Mouse (Mus musculus): ENCODE data around the gene Mast4. TPM values are rescaled to one million over a fixed set of nuclear protein-coding genes. Genes with fewer than 3 reads are reported as not detected.

Gene Mast4
- total and polyA plus RNA-seq, 2 experiments, result 0.83 to 5.3 TPM

DNA sequence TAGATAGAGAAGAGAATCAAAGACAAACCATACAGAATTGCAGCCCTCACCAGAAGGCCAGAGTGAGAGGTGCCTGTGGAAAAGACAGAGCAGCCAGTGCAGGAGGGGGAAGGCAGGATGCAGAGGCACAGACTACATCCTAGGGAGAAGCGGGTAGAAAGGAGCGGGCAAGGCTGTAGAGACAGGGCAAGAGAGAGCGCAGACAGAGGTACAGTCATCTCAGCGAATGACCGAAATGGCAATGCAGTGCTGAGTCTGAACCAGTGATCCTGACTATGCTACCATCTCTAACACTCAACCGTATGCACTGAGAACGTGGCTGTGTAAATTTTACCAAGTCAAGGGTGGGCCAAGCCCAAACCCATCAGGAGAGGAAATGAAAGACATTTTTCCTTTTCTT is 102.1 kb downstream of the Mast4 start:
- Histone ChIP-seq H3K4me3 (ENCODE audit: insufficient read depth, low read depth, low read length) (no peak overlapping the region), H3K27ac (replicated peaks; ENCODE audit: insufficient read depth, low read depth, low read length) (no peak overlapping the region), H3K4me1 (ENCODE audit: control insufficient read depth, insufficient read depth, low read length) (no peaks in the 10 kb centered on the region), H3K36me3 (ENCODE audit: control insufficient read depth, insufficient read depth, low read length) (no peaks in the 10 kb centered on the region), H3K9ac (ENCODE audit: low read depth, low read length) (no peak overlapping the region), H3K27me3 (ENCODE audit: control insufficient read depth, insufficient read depth, low read length) (peaks cover 2% of the 10 kb centered on the region; the same call in 1 of the 2 replicates), H3K79me2 (ENCODE audit: control insufficient read depth, insufficient read depth, low read length) (no peaks in the 10 kb centered on the region)
- no peak for DNase-seq (ENCODE audit: extremely low read depth, low read depth, low spot score)
- WGBS, result 92% methylated on average over 7 of the region's 7 CpGs
- TF ChIP-seq POLR2A (IDR thresholded peaks at IDR 0.05; ENCODE audit: extremely low read depth, insufficient read depth, low read length) (no peak), CTCF (IDR thresholded peaks at IDR 0.05; ENCODE audit: low read depth, low read length) (no peak)

DNA sequence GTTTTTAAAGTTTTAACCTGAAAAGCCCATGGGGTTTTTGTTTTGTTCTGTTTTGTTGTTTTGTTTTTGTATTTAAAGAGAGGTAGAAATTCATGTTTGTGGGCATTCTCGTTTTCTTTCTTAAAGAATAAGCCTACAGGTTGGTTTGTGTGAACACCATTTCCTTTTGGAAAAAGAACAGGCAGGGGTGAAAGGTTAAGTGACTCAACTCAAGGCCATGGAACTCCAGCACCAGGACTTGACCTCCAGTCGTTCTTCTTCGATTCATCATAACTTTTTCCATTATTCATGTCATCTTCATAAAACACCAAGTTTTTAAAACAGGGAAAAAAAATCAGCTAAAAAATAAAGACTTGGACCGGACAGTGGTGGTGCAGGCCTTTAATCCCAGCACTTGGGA is 105.2 kb downstream of the Mast4 start:
- Histone ChIP-seq H3K79me2 (ENCODE audit: control insufficient read depth, insufficient read depth, low read length) (no peaks in the 10 kb centered on the region), H3K4me3 (ENCODE audit: insufficient read depth, low read depth, low read length) (no peak overlapping the region), H3K9ac (ENCODE audit: low read depth, low read length) (no peak overlapping the region), H3K4me1 (ENCODE audit: control insufficient read depth, insufficient read depth, low read length) (no peaks in the 10 kb centered on the region), H3K36me3 (ENCODE audit: control insufficient read depth, insufficient read depth, low read length) (no peaks in the 10 kb centered on the region), H3K27ac (replicated peaks; ENCODE audit: insufficient read depth, low read depth, low read length) (no peak overlapping the region), H3K27me3 (ENCODE audit: control insufficient read depth, insufficient read depth, low read length) (peaks cover 2% of the 10 kb centered on the region; the same call in 1 of the 2 replicates)
- no peak for DNase-seq (ENCODE audit: extremely low read depth, low read depth, low spot score)
- 74% methylated on average over 4 of the region's 4 CpGs for WGBS
- TF ChIP-seq CTCF (IDR thresholded peaks at IDR 0.05; ENCODE audit: low read depth, low read length) (no peak), POLR2A (IDR thresholded peaks at IDR 0.05; ENCODE audit: extremely low read depth, insufficient read depth, low read length) (no peak)

DNA sequence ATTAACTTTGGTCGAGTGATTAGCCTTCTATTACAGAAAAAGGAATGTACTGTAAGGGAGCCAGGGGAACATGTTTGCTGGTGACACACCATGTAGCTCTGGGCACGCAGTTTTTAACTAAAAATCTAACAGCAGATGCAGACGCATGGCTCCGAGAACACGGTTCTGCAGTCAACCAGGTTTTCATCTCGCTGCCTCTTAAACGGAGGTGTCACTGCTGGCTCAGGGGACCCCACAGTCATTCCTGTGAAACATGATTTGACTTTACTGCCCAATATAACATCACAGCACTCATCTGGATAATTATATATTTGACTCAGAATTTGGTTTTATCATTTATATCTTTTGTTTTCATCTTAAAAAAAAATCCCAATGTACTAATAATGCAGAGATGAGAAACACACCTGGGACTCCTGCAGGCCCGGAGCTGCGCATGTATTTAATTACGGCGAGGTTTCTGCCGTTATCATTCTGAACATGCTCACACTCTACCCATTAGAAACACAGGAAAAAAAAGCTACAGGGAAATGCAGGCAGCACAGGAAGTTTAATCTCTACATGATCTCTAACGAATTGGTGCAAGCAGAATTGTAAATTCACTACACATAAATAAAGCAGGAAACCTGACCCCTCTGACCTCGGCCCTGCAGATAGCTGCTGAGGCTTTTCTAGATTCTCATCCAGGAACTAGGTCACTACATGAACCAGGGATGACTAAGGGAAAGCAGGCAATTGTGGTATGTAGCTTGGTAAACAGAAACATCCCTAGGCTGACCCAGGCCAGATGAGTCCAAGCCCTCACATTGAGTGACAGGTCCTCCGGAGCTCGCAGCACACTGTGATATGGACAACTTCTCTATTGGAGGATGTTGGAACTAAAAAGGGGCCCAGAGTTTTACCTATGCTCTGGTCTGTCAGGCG is 108.1 kb downstream of the Mast4 start:
- DNase-seq (ENCODE audit: extremely low read depth, low read depth, low spot score), result no peak
- WGBS, result 60% methylated on average over 17 of the region's 17 CpGs
- no peaks in the 10 kb centered on the region for H3K36me3 ChIP-seq (ENCODE audit: control insufficient read depth, insufficient read depth, low read length)
- no peak overlapping the region for H3K9ac ChIP-seq (ENCODE audit: low read depth, low read length)
- no peak overlapping the region for H3K4me3 ChIP-seq (ENCODE audit: insufficient read depth, low read depth, low read length)
- no peaks in the 10 kb centered on the region for H3K79me2 ChIP-seq (ENCODE audit: control insufficient read depth, insufficient read depth, low read length)
- H3K4me1 ChIP-seq (ENCODE audit: control insufficient read depth, insufficient read depth, low read length), result no peaks in the 10 kb centered on the region
- TF ChIP-seq CTCF (IDR thresholded peaks at IDR 0.05; ENCODE audit: low read depth, low read length), result no peak
- H3K27ac ChIP-seq (replicated peaks; ENCODE audit: insufficient read depth, low read depth, low read length), result no peak overlapping the region
- H3K27me3 ChIP-seq (ENCODE audit: control insufficient read depth, insufficient read depth, low read length), result peaks cover 2% of the 10 kb centered on the region; the same call in 1 of the 2 replicates

DNA sequence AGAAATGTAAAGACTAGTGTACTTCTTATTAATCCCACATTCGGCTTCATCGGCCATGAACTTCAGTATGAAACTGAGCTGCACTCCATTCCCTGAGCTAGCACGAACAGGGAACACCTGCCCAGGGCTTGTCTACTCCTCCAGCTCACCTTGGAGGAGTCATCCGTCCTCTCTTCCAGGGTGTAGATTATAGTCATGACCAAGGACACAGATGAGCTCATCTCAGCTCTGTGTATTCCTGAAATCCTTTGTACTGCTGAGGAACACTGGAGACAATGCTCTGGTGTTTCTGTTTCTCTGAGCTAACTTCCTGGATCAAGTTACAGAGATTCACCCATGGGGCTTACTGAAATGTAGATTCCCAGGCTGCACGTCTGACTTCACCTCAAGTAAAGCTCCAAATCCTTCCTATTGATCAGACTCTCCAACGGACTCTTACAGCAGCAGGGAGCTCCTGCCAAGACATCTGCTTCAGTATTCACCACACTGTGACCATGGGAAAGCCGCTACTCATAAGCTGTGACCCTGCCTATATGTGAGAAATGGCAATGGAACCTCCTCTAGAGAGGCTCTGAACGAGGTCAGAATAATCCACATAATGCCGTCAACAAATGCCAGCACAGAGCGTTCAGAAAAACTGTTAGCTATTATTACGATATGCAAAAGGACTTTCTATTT is 108.9 kb downstream of the Mast4 start:
- H3K79me2 ChIP-seq (ENCODE audit: control insufficient read depth, insufficient read depth, low read length), result no peaks in the 10 kb centered on the region
- no peak for DNase-seq (ENCODE audit: extremely low read depth, low read depth, low spot score)
- peaks cover 2% of the 10 kb centered on the region; the same call in 1 of the 2 replicates for H3K27me3 ChIP-seq (ENCODE audit: control insufficient read depth, insufficient read depth, low read length)
- no peak overlapping the region for H3K9ac ChIP-seq (ENCODE audit: low read depth, low read length)
- no peak overlapping the region for H3K27ac ChIP-seq (replicated peaks; ENCODE audit: insufficient read depth, low read depth, low read length)
- no peaks in the 10 kb centered on the region for H3K36me3 ChIP-seq (ENCODE audit: control insufficient read depth, insufficient read depth, low read length)
- no peak overlapping the region for H3K4me3 ChIP-seq (ENCODE audit: insufficient read depth, low read depth, low read length)
- no peaks in the 10 kb centered on the region for H3K4me1 ChIP-seq (ENCODE audit: control insufficient read depth, insufficient read depth, low read length)
- WGBS, result 75% methylated on average over 11 of the region's 11 CpGs
- no peak for TF ChIP-seq POLR2A (IDR thresholded peaks at IDR 0.05; ENCODE audit: extremely low read depth, insufficient read depth, low read length)
- TF ChIP-seq CTCF (IDR thresholded peaks at IDR 0.05; ENCODE audit: low read depth, low read length), result no peak

DNA sequence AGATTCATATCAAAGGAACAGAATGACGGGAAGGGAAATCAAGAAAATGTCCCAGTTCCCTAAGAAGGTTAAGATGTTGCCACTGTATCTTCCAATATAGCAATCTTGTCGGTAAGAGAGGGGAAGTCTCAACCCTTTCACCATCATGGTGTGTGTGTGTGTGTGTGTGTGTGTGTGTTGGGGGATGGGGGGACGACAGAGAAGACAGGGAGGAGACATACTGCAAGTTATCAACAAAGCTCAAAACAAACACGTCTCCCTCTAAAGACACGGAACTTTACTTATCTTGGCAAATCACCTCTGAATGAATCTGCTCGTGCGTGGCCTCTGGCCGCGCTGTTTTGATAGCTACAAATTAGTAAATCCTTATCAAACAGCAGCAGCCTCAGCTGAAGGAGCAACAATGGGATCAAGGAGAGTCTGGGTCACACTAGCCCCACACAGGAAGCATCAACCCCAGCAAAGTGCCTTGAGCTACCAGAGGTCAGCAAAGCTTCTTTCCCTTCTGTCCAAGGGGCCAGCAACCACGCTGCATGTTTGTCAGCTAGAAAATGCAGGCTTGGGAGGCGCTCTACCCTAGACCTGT is 113.7 kb downstream of the Mast4 start:
- WGBS, result 28% methylated on average over 11 of the region's 11 CpGs
- Histone ChIP-seq H3K27ac (replicated peaks; ENCODE audit: insufficient read depth, low read depth, low read length) (no peak overlapping the region), H3K27me3 (ENCODE audit: control insufficient read depth, insufficient read depth, low read length) (no peaks in the 10 kb centered on the region), H3K36me3 (ENCODE audit: control insufficient read depth, insufficient read depth, low read length) (no peaks in the 10 kb centered on the region), H3K79me2 (ENCODE audit: control insufficient read depth, insufficient read depth, low read length) (no peaks in the 10 kb centered on the region), H3K9ac (ENCODE audit: low read depth, low read length) (no peak overlapping the region), H3K4me3 (ENCODE audit: insufficient read depth, low read depth, low read length) (no peak overlapping the region), H3K4me1 (ENCODE audit: control insufficient read depth, insufficient read depth, low read length) (no peaks in the 10 kb centered on the region)
- TF ChIP-seq POLR2A (IDR thresholded peaks at IDR 0.05; ENCODE audit: extremely low read depth, insufficient read depth, low read length), result no peak
- TF ChIP-seq CTCF (IDR thresholded peaks at IDR 0.05; ENCODE audit: low read depth, low read length), result no peak
- no peak for DNase-seq (ENCODE audit: extremely low read depth, low read depth, low spot score)
